Mouse (Mus musculus): ENCODE data around the gene Snx32.
A peak's percentile ranks its signal among the peaks of the same experiment; 100 is the strongest.

Snx32 gene

DNA sequence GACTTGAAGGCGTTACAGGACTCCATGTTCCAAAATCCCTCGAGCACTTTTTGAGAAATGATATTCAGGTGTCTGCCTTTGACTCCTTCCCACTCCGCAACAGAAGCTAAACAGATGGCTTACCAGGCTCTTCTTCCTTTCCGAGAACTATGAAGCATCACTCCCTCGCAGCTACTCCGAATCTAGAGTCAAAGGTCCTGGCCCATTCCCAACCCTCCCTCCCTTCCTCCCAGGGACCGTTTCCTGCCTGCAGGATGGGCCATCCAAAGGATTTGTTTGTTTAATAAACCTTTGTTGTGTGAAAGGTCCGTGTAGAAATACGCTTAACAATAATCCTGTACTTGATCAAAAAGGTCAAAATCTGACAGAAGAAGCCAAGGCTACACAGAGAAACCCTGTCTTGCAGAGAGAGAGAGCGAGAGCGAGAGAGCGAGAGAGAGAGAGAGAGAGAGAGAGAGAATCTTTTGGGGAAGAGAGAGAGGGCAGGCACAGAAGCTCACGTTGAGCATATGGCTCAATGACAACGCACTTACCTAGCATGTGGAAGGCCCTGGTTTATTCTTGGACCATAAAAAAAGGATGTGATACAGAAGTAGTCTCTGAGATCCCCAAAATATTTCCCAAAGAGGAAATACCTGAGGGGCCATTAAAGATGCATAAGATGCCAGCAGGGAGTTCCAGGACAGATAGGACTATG lies 52.4 kb downstream of the Snx32 start, which contains the start of gene Ccdc85b:
Gene Ccdc85b, minus strand, starts transcription at position 149 of the 697 bp plus-strand sequence.
- DNase-seq (ENCODE audit: low spot score): no peak

DNA sequence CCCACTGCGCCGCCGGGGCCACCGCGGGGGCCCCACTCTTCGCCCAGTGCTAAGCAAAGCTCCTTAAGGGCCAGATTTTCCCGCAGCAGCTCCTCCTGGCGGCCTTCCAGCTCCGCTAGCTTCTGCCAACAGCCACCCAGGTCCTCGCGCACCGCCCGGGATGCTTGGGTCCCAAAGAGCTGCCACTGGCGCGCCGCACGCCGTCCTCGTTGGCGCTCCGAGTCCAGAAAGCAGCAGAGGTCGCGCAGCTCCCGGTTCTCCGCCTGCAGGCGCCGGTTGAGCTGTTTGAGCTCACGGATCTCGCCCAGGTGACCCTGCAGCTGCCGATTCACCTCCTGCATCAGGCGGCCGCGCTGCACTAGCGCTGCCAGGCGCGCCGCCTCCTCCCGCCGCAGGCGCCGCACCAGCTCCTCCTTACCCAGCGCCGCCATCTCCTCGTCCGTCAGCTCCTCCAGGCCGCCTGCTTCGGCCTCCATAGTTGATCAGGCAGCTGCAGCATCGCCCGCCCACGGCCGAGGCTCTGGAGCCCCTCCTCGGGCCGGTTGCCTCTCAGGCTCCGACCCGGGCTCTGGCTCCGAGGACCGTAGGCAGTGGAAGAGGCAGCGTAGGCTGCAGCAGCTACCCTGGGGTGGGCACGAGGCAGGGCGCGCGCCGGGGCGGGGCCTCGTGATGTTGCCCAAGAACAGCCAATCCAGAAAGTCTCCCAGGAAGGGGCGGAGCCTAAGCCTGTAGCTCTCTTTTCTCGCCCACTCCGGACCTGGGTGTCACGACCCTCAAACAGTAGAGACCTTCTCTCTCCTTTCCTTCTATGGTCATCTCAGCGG lies 53.2 kb downstream of the Snx32 start:
- peak; percentile 97 for DNase-seq (ENCODE audit: low spot score)

DNA sequence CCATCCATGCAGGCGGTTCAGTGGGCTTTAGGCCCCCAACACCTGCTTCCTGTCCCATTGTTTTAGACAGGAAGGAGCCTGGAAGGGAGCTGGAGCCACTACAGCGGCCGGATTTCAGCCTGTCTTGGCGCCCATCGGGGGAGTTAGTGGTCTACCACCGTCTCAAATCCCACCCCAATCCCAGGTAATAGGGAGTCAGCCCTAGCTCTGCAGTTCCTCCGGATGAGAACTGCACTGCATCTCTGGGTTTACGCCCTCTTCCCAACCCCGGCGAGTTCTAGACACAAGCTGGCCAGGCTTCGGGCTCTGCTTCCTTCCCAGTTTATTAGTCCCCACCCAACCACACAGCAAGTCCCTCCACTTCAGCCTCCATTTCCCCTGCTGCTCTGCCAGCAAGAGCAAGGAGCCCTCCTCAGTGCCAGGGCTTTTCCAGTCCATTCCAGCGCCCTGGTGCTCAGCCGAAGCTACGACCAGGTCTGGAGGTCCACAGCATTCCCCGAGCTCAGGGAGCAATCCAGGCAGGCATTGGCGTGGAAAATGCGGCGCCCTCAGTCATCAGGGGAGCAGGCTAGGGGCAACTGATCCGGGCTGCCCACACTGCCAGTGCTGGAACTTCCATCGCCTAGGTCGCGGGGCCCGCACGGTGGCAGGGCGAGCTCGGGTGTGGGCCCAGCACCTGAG lies 54.0 kb downstream of the Snx32 start:
- peak; percentile 42 for DNase-seq (ENCODE audit: low spot score)

DNA sequence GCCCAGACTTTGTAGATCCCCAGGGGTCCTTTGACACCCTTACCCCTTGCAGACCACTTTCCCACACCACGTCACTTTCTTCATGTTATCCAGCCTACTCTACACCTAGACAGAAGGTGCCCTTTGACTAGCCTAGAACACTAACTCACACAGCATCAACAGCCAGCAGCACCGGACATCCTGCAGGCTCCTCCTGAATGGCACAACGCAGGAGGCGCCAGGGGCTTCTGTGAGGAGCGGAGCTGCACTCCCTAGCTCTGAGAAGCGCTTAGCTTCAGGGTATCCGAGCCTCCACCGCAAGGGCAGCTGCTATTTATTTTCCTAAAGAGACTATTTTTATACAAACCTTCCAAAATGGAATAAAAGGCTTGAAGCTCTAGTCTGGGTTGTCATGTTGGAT lies 54.8 kb downstream of the Snx32 start:
- DNase-seq (ENCODE audit: low spot score): no peak

DNA sequence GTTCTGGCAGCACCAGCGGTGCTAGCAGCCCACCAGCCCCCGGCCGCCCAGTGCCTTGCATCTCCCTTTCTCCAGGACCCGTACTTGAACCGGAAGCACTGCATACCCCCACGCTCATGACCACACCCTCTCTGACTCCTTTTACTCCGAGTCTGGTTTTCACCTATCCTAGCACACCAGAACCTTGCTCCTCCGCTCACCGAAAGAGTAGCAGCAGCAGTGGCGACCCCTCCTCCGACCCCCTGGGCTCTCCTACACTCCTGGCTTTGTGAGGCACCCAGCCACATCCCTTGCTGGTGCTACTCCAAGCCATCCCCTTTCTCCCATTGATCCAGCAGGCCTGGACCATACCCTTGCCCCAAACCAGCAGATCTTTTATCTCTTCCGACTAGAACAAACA lies 55.3 kb downstream of the Snx32 start:
- no peak for DNase-seq (ENCODE audit: low spot score)

DNA sequence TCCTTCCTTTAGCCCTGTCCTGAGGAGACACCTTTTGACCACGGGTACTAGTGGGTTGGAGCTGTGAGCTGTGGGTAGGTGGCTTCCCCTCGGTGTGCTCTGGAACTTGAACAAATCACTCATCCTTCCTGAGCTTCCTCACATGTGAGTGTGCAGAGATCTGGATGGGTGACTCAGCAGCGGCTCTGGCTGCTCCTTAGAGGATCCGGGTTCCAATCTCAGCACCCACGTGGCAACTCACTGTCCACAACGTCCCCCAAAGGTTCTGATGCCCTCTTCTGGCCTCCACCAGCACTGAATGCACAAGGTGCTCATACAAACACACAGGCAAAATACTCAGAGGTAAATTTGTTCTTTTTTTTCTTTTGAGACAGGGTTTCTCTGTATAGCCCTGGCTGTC lies 58.6 kb downstream of the Snx32 start:
- DNase-seq (ENCODE audit: low spot score): no peak

DNA sequence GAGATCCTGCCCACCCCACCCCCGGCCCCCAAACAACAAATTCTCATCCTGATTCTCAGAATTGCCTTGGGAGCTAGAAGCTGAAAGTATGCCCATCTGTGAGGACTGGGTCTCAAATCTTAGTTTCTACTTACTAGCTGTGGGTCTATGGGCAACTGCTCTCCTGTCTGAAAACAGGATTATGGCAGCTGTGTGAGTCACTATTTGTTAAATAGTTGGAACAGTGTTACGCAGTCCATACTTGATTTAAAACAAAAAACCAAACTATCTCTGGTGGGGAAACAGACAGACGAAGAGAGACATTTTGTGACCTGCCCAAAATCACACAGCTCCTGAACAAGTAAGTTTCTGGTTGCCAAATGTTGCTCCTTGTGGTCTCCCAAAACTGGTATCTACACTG lies 60.7 kb downstream of the Snx32 start:
- no peak for DNase-seq (ENCODE audit: low spot score)

DNA sequence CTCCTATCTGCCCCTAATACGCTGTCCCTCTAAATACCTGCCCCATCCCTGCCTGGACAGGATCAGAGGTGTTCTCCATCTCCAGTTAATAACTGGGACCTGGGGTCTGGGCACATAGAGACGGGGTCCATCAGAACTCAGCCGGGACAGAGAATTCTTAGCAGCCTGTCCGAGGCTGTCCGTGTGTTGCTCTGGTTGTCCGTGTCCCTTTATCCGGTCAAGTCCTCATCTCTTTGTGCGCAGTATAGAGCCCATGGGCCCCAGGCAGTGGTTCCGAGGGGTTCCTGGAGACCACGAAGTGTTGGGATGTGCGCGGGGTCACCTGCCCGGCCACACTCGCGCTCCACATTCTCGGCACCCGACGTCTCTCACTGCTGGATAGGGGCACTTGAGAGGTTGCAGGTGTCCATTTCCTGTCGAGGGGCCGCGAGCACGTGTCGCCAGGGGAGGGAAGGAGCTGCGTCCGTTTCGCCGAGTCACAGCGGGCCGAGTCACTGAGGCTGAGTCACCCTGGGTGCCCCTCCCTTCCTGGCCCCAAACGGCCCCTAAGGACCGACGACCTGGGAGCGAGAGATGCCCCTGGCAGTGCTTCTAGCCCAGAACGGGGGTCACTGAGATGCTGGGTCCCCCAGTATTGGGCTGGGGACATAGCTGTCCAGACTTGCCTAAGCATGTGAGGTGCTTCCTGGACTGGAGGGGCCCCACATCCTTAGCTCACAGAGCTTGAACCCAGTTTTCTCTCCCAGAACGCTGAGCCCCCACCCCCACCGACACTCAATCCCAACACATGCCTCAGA lies 61.8 kb downstream of the Snx32 start:
- peak; percentile 44 for DNase-seq (ENCODE audit: low spot score)

DNA sequence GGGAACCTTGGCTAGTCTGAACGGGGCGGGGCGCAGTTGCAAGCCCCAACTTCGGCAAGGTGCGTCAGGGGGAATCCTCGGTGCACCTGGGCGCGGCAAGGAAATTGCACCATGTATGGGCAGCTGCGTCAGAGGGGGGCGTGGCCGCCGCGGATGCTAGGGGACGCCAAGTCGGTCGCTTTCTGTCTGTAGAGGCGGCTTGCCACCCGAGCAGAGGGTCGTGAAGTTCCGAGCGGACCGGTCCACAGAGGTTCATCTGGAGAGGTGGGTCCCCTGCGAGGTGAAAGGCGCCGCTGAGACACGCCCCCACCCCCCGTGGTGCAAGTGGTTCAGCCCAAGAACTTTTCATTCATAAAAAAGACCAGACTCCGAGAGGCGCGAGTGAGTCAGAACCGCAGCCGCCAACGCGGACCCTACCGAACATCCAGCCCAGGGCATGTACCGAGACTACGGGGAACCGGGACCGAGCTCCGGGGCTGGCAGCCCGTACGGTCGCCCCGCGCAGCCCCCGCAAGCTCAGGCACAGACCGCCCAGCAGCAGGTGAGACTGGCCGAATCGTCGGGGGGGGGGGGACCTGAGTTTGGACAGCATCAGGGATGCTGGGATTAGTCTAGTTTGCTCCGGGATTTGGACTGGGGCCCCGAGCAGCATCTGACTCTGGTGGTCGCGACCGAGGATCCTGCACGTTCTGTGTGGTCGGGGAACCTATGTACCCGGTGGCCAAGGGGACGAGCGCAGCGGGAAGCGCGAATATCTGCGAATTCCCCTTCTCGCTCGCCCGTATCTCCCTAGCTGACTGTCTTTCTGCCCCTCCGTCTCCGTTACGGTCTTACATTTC lies 62.6 kb downstream of the Snx32 start, which contains the start of gene Fosl1:
Gene Fosl1, plus strand, starts transcription at position 33 of the 839 bp plus-strand sequence.
- DNase-seq (ENCODE audit: low spot score): peak; percentile 81

DNA sequence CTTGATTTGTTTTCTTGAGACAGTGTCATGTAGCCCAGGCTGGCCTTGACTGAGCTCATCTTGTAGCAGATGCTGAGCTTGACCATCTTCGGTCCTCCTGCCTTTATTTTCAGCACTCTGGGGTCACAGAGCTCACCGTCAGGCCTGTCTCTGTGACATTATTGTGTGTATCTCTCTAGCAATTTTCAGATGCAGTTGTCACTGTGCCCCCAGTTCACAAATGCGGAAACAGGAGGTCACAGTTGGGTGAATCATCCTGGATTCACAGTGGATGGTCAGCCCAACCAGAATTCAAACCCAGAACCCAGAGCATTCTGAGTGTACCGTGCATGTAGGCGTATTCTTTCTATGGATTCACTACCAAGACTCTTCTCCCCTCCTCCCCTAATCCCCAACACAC lies 64.6 kb downstream of the Snx32 start:
- DNase-seq (ENCODE audit: low spot score): no peak

DNA sequence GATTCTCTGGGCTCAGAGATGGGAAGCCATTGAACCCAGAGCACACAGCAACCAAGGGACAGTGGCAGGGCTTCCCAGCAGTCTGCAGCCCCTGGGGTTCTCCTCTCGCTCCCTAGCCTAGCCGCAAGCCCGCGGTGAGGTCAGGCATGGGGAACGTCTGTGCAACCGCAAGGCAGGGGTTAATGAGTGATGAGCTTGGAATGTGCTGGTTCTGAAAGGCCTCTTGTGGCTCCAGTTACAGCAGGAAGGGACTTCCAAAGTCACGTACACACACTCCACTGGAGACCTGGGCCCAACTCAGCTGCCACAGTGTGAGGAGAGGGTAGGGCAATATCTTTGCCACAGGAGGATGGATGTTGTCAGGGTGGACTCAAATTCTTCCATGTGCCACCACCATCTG lies 65.4 kb downstream of the Snx32 start:
- no peak for DNase-seq (ENCODE audit: low spot score)

DNA sequence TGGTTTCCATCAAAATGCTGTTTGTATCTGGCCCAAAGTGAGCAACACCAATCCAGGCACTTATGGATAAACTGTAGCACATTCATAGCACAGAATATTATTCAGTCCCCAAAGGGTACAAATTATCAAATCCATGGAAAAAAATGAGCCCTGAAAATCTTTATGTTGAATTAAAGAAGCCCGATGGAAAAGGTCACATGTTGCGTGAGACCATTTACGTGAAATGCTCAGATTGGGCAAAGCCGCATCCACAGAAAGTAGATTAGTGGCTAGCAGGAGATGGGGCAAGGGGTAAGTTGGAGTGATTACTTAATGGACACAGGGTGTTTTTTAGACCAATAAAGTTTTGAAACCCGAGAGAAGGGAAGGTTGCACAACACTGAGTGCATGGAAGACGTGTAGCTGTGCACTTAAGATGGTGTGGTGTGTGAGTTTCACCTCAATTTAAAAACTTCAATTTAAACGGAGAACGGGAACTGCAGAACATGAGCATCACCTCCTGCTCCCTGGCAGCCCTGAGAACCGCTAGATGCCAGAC lies 65.9 kb downstream of the Snx32 start:
- no peak for DNase-seq (ENCODE audit: low spot score)
